Mouse (Mus musculus) layer of hippocampus, adult 9-10 months (tissue): ENCODE data around the gene Zfp536.
"Not testable (repeated sequence)": the region's sequence is repeated elsewhere in the genome, so short reads cannot be mapped to it uniquely, and the experiment has no call there.

ENCODE experiments used
- DNase-seq: peaks from one replicate; pipeline ENCODE4 v3.0.0; 2022; ENCODE audit warnings: low spot score

The Zfp536 gene

GRCm38 (mm10) chr7:37606472-37606871 lies 167.0 kb downstream of the Zfp536 start:
- DNase-seq = no peak

- DNase-seq = not testable (repeated sequence)
These were observed 169.9 kb downstream of the Zfp536 start for GRCm38 (mm10) chr7:37603525-37603909.

GRCm38 (mm10) chr7:37602871-37603524 lies 170.4 kb downstream of the Zfp536 start:
- DNase-seq = no peak

GRCm38 (mm10) chr7:37600318-37600717 lies 173.1 kb downstream of the Zfp536 start:
- DNase-seq = no peak

GRCm38 (mm10) chr7:37594211-37595030 lies 179.0 kb downstream of the Zfp536 start:
- no peak for DNase-seq

- no peak for DNase-seq
These were observed 179.9 kb downstream of the Zfp536 start for GRCm38 (mm10) chr7:37593566-37593965.

- no peak for DNase-seq
These were observed 186.7 kb downstream of the Zfp536 start for GRCm38 (mm10) chr7:37586694-37587093.

GRCm38 (mm10) chr7:37581262-37581661 lies 192.2 kb downstream of the Zfp536 start:
- no peak for DNase-seq

GRCm38 (mm10) chr7:37580554-37580953 lies 192.9 kb downstream of the Zfp536 start:
- no peak for DNase-seq

GRCm38 (mm10) chr7:37572021-37572420 lies 201.4 kb downstream of the Zfp536 start:
- DNase-seq = no peak

- no peak for DNase-seq
These were observed 204.5 kb downstream of the Zfp536 start for GRCm38 (mm10) chr7:37568811-37569500.

GRCm38 (mm10) chr7:37568041-37568440 lies 205.4 kb downstream of the Zfp536 start:
- DNase-seq = no peak

GRCm38 (mm10) chr7:37566019-37566418 lies 207.4 kb downstream of the Zfp536 start:
- no peak for DNase-seq

- DNase-seq = no peak
These were observed 208.1 kb downstream of the Zfp536 start for GRCm38 (mm10) chr7:37565371-37565770.

GRCm38 (mm10) chr7:37564644-37565043 lies 208.8 kb downstream of the Zfp536 start:
- DNase-seq = no peak

GRCm38 (mm10) chr7:37563831-37564400 lies 209.5 kb downstream of the Zfp536 start:
- DNase-seq = no peak

GRCm38 (mm10) chr7:37563171-37563574 lies 210.3 kb downstream of the Zfp536 start:
- no peak for DNase-seq

GRCm38 (mm10) chr7:37562505-37562904 lies 210.9 kb downstream of the Zfp536 start:
- DNase-seq = no peak

- DNase-seq = no peak
These were observed 212.9 kb downstream of the Zfp536 start for GRCm38 (mm10) chr7:37560581-37560980.

- DNase-seq = no peak
These were observed 213.6 kb downstream of the Zfp536 start for GRCm38 (mm10) chr7:37559851-37560250.

- no peak for DNase-seq
These were observed 214.1 kb downstream of the Zfp536 start for GRCm38 (mm10) chr7:37559341-37559740.

GRCm38 (mm10) chr7:37556811-37557210 lies 216.6 kb downstream of the Zfp536 start:
- DNase-seq = no peak

GRCm38 (mm10) chr7:37554405-37554804 lies 219.0 kb downstream of the Zfp536 start:
- DNase-seq = no peak
